Mouse (Mus musculus) midbrain, postnatal 0 days (tissue): Measurements from ENCODE around the gene Sec14l1. TPM values are rescaled to one million over a fixed set of nuclear protein-coding genes. Genes with fewer than 3 reads are reported as not detected.
A peak's percentile ranks its signal among the peaks of the same experiment; 100 is the strongest.

ENCODE experiments used
- ATAC-seq: fragments of 200-750 bp; cut with Nextera tagmentation; 2 replicates; pipeline ENCODE4 v1.8.0; 2017; ENCODE audit warnings: moderate number of reproducible peaks, mild to moderate bottlenecking, moderate TSS enrichment, moderate library complexity; ENCODE audit not compliant: low FRiP score
- DNase-seq: peaks from one replicate; pipeline ENCODE4 v3.0.0-alpha.2; 2015; ENCODE audit warnings: low spot score
- H3K27ac ChIP-seq: fragments of 300-500 bp; sonication (generic); 2 replicates; pipeline ENCODE4 v1.5.1; 2014; ENCODE audit warnings: low read depth, mild to moderate bottlenecking, low read length, mixed read lengths
- H3K27me3 ChIP-seq: fragments of 300-500 bp; sonication (generic); 2 replicates; pipeline ENCODE4 v1.6.1; 2014; ENCODE audit warnings: low read length, control low read depth, mixed read lengths; ENCODE audit not compliant: insufficient read depth
- H3K36me3 ChIP-seq: fragments of 300-500 bp; sonication (generic); 2 replicates; pipeline ENCODE4 v1.6.1; 2014; ENCODE audit warnings: low read length, control low read depth, mixed read lengths; ENCODE audit not compliant: insufficient read depth
- H3K4me1 ChIP-seq: fragments of 300-500 bp; sonication (generic); 2 replicates; pipeline ENCODE4 v1.6.1; 2014; ENCODE audit warnings: mild to moderate bottlenecking, control low read depth, antibody characterized with exemption, low read length, mixed read lengths; ENCODE audit not compliant: insufficient read depth
- H3K4me2 ChIP-seq: fragments of 300-500 bp; sonication (generic); 2 replicates; pipeline ENCODE4 v1.6.1; 2014; ENCODE audit warnings: low read depth, mild to moderate bottlenecking, low read length, mixed read lengths; ENCODE audit not compliant: poor library complexity, severe bottlenecking
- H3K4me3 ChIP-seq: fragments of 300-500 bp; sonication (generic); 2 replicates; pipeline ENCODE4 v1.5.1; 2014; ENCODE audit warnings: low read depth, mild to moderate bottlenecking, low read length, moderate library complexity
- H3K9ac ChIP-seq: fragments of 300-500 bp; sonication (generic); replicated peaks from 2 replicates; pipeline ENCODE4 v1.6.1; 2014; ENCODE audit warnings: mild to moderate bottlenecking, low read length, moderate library complexity, mixed read lengths; ENCODE audit not compliant: poor library complexity, severe bottlenecking
- H3K9me3 ChIP-seq: fragments of 300-500 bp; sonication (generic); 2 replicates; pipeline ENCODE4 v1.6.1; 2016; ENCODE audit warnings: low read length, control low read depth
- CTCF ChIP-seq: IDR thresholded peaks from 2 replicates; pipeline ENCODE4 v1.5.1; 2016; ENCODE audit warnings: antibody characterized with exemption, mild to moderate bottlenecking
- WGBS: fragments of 180-500 bp; shearing (Covaris S2); extraction: QIAGEN DNeasy Blood & Tissue Kit; methylation state at CpG from one replicate; pipeline ENCODE4 v1.1.7; 2014; 5-methylcytosine and 5-hydroxymethylcytosine counted together
- polyA plus RNA-seq: library from polyadenylated mRNA; unstranded; fragments of >200 nt; fragmentation: Nextera tagmentation; extraction: Ambion mirVana; gene quantifications from 2 replicates; pipeline ENCODE4 v1.2.1, GENCODE M21; 2015
- total RNA-seq: library from RNA; depleted of rRNA; stranded (reverse); fragments of >200 nt; gene quantifications from 2 replicates; pipeline ENCODE4 v1.2.3, GENCODE M21; 2014

Sec14l1 gene
- total and polyA plus RNA-seq, 2 experiments from 2014 or later: 49.2 to 71.1 TPM

- no peaks in the 10 kb centered on the region for H3K27me3 ChIP-seq
- WGBS: 73% methylated on average over 19 of the region's 19 CpGs
- no peak overlapping the region for H3K9ac ChIP-seq
- no peaks in the 10 kb centered on the region for H3K4me1 ChIP-seq
- H3K4me2 ChIP-seq: no peak overlapping the region
- no peaks in the 10 kb centered on the region for H3K36me3 ChIP-seq
- no peak overlapping the region for H3K27ac ChIP-seq
- TF ChIP-seq CTCF: no peak
- no peaks in the 10 kb centered on the region for H3K9me3 ChIP-seq
- ATAC-seq (no peak), DNase-seq (no peak)
- H3K4me3 ChIP-seq: no peak overlapping the region
These were observed 55.0 kb downstream of the Sec14l1 start for GRCm38 (mm10) chr11:117169801-117170565.

DNA sequence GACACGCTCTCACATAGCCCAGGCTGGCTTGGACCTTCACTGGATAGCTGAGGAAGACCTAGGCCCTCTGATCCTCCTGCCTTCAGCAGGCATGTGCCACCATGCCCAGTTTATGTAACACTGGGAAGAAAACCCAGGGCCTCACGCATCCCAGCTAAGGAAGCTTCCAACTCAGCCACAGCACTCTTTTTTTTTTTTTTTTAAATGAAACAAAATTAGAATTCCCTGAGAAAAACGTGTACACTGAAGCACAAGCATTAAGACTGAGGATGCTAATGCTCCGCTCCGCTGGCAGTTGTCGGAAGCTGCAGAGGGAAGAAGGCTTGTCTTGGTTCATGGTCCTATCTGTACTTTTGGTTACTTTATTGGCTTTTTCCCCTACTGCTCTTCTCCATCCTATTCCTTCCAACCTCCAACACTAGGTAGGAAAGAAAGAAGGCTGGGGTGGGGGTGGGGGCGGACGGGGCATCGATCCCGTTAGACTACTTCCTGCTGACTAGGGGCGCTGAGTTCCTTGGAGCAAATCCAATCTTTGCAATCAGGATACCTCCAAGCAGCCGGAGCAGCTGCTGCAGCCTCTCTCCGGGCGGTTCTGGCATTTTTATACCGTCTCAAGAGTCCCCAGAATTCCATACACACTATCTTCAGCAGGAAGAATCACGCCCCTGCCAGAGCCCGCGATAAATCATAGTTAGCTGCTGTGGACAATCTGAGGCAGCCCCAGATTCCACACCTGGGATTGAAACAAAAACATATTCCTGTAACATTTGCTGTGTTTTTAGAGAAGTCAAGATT, 59.3 kb downstream of the Sec14l1 start:
- H3K27ac ChIP-seq: no peak overlapping the region
- ATAC-seq: no peak
- WGBS: 46% methylated on average over 18 of the region's 18 CpGs

DNA sequence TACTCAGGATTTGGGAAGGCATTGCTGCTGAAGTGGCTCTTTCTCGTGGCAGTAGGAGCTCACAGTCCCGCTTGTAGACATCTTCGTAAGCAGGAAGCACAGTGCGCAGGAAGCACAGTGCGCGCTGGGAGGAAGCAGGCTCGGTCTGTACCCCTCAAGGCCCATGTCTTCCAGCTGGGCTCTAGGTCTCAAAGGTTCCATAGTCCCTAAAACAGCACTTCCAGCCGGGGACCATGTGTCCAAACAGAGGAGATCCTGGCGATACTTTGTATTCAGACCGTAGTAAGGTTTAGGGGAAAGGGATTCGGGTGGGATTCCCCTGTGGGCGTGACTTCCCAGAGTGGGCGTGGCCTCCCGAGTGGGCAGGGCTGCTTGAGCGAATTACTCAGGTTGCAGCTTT, 60.0 kb downstream of the Sec14l1 start:
- Histone ChIP-seq H3K4me1 (no peaks in the 10 kb centered on the region), H3K36me3 (no peaks in the 10 kb centered on the region), H3K27ac (no peak overlapping the region), H3K4me2 (peak overlapping the region; percentile 20; the same call in 1 of the 2 replicates), H3K4me3 (no peak overlapping the region), H3K9ac (no peak overlapping the region), H3K9me3 (0 out of 2 replicates have a peak, but pooled peaks cover 1% of the 10 kb centered on the region), H3K27me3 (no peaks in the 10 kb centered on the region; the same call in 1 of the 2 replicates)
- WGBS: 44% methylated on average over 15 of the region's 15 CpGs
- no peak for TF ChIP-seq CTCF
- ATAC-seq (no peak), DNase-seq (no peak)

More for the DNA sequence above, 59.3 kb downstream of the Sec14l1 start:
- no peak for TF ChIP-seq CTCF
- Histone ChIP-seq H3K36me3 (no peaks in the 10 kb centered on the region), H3K4me2 (peak overlapping the region; percentile 10; the same call in 1 of the 2 replicates), H3K9me3 (no peaks in the 10 kb centered on the region), H3K27me3 (no peaks in the 10 kb centered on the region; the same call in 1 of the 2 replicates), H3K9ac (no peak overlapping the region), H3K4me3 (no peak overlapping the region), H3K4me1 (no peaks in the 10 kb centered on the region)
- DNase-seq: peak; percentile 36

- no peak overlapping the region for H3K27ac ChIP-seq
- no peak overlapping the region for H3K4me2 ChIP-seq
- H3K4me3 ChIP-seq: no peak overlapping the region
- H3K27me3 ChIP-seq: no peaks in the 10 kb centered on the region; the same call in 1 of the 2 replicates
- 0 out of 2 replicates have a peak, but pooled peaks cover 3% of the 10 kb centered on the region for H3K9me3 ChIP-seq
- no peak for TF ChIP-seq CTCF
- no peak overlapping the region for H3K9ac ChIP-seq
- no peaks in the 10 kb centered on the region for H3K36me3 ChIP-seq
- 68% methylated on average over 12 of the region's 12 CpGs for WGBS
- no peak for DNase-seq
- no peaks in the 10 kb centered on the region for H3K4me1 ChIP-seq
- ATAC-seq: no peak
These were observed 60.5 kb downstream of the Sec14l1 start for GRCm38 (mm10) chr11:117175472-117175871.

DNA sequence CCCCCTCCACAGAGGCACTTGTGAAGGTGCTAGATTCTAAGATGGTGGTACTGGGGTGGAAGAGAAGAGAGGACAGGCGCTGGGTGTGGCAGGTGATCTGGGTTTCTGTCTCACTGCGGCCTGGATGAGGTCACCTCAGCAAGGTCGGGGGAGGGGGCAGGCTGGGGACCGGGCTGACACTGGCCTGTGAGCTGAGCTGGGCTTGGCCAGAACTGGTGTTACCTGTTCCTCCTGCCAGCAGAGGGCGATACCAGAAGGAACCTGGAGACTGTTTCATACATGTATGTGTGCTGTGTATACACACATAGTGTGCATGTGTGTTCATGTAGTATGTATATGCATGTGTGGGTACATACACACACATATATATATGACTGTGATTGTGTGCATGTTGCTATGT, 61.3 kb downstream of the Sec14l1 start:
- WGBS: 32% methylated on average over 5 of the region's 5 CpGs
- no peak overlapping the region for H3K4me2 ChIP-seq
- no peaks in the 10 kb centered on the region for H3K36me3 ChIP-seq
- H3K4me1 ChIP-seq: no peaks in the 10 kb centered on the region
- 0 out of 2 replicates have a peak, but pooled peaks cover 3% of the 10 kb centered on the region for H3K9me3 ChIP-seq
- DNase-seq: peak; percentile 34
- no peak overlapping the region for H3K27ac ChIP-seq
- peak; percentile 74 for TF ChIP-seq CTCF
- ATAC-seq: peak; percentile 31; the same call in 1 of the 2 replicates
- no peak overlapping the region for H3K9ac ChIP-seq
- no peaks in the 10 kb centered on the region; the same call in 1 of the 2 replicates for H3K27me3 ChIP-seq
- H3K4me3 ChIP-seq: no peak overlapping the region
